Mouse (Mus musculus): Measurements from ENCODE around the gene Nr2e3. TPM values are rescaled to one million over a fixed set of nuclear protein-coding genes. Genes with fewer than 3 reads are reported as not detected.

Gene Nr2e3
- total and polyA plus RNA-seq, 2 experiments from 2014 or later: not detected

DNA sequence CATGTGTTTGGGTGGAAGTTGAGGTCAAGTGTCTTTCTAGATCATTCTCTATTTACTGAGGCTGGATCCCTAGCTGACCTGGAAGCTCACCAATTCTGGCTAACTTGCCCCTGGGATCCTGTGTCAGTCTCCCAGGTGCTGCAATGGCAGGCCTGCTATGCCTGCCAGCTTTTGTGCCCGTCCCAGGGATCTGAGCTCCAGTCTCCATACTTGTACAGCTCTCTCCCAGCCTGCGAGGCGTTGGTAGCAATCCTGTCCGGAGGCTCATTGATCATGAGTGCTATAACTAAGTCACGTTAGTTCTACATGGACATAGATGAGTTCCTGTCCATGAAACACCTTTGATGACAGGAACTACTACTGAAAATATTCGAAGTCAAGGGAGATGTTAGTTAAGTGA lies 16.6 kb downstream of the Nr2e3 start:
- Histone ChIP-seq H3K9me3 (replicated peaks; ENCODE audit: control insufficient read depth, low read length) (no peaks in the 10 kb centered on the region), H3K9ac (replicated peaks; ENCODE audit: low read depth, low read length) (no peak overlapping the region), H3K36me3 (replicated peaks; ENCODE audit: control insufficient read depth, insufficient read depth, low read length) (no peaks in the 10 kb centered on the region), H3K27ac (ENCODE audit: low read depth) (no peak overlapping the region), H3K4me1 (ENCODE audit: control insufficient read depth, insufficient read depth) (peaks cover 6% of the 10 kb centered on the region; the same call in 1 of the 2 replicates), H3K27me3 (ENCODE audit: control insufficient read depth, insufficient read depth, low read length) (no peaks in the 10 kb centered on the region), H3K4me2 (ENCODE audit: low read depth, low read length) (no peak overlapping the region), H3K4me3 (ENCODE audit: low read depth, low read length) (no peak overlapping the region)
- DNase-seq (ENCODE audit: low spot score) (no peak), ATAC-seq (ENCODE audit: insufficient read depth, low read depth) (no peak)
- WGBS: 91% methylated on average over 6 of the region's 6 CpGs
- TF ChIP-seq CTCF (IDR thresholded peaks at IDR 0.05; ENCODE audit: low read depth) (no peak), EP300 (IDR thresholded peaks at IDR 0.05; ENCODE audit: low read depth) (no peak)

DNA sequence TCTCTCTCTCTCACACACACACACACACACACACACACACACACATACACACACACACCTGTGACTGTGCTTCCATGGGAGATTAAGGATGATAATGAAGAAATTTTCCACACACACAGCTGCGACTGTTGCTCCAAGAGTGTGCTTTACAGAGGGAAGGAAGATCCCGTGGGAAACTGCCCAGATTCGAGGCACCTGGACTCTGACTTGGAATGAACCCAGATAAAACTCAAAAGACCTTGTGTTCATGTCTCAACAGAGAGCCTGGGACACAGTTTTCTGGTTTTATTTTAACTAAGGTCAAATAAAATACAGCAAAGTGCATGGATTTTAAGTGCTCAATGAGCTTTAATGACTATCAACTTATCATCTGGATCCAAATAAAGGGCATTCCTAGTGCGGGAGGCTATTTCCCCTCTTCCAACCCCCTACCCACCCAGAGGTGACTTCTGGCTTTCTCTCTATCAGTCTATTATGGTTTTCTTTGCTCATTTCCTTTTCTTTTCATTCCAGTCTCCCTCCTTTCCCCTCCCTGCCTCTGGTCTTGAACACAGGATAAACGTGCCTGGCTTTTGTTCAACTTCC lies 17.9 kb downstream of the Nr2e3 start:
- TF ChIP-seq EP300 (IDR thresholded peaks at IDR 0.05; ENCODE audit: low read depth) (no peak), CTCF (IDR thresholded peaks at IDR 0.05; ENCODE audit: low read depth) (no peak)
- Histone ChIP-seq H3K27me3 (ENCODE audit: control insufficient read depth, insufficient read depth, low read length) (no peaks in the 10 kb centered on the region), H3K27ac (ENCODE audit: low read depth) (no peak overlapping the region), H3K4me3 (ENCODE audit: low read depth, low read length) (no peak overlapping the region), H3K4me2 (ENCODE audit: low read depth, low read length) (no peak overlapping the region), H3K4me1 (ENCODE audit: control insufficient read depth, insufficient read depth) (peaks cover 6% of the 10 kb centered on the region; the same call in 1 of the 2 replicates), H3K9me3 (replicated peaks; ENCODE audit: control insufficient read depth, low read length) (no peaks in the 10 kb centered on the region), H3K36me3 (replicated peaks; ENCODE audit: control insufficient read depth, insufficient read depth, low read length) (no peaks in the 10 kb centered on the region), H3K9ac (replicated peaks; ENCODE audit: low read depth, low read length) (no peak overlapping the region)
- no peak for DNase-seq (ENCODE audit: low spot score)
- 41% methylated on average over 5 of the region's 5 CpGs for WGBS
- ATAC-seq (ENCODE audit: insufficient read depth, low read depth): no peak

DNA sequence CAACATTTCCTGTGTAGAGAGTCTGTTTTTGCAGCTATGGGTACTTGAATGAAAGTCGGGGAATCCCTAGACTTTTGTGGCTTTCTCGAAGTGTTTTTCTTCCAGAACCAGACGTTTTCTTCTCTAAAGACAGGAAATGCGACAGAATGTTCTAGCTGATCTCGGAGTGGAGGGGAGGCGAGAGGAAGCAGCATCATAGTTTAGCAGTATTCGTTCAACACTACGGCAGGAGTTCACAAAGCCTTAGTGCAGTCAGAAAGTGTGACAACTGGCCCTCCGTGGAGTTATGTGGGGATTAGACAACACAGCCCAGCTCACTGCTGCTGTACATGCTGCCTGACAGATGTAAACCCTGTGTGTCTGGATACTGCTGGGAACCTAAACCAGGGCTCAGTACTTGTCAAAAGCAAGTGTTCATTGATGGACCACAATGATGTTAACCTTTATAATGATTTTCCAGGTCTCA lies 18.5 kb downstream of the Nr2e3 start:
- H3K4me2 ChIP-seq (ENCODE audit: low read depth, low read length): no peak overlapping the region
- ATAC-seq (ENCODE audit: insufficient read depth, low read depth): no peak; the same call in 1 of the 2 replicates
- H3K27ac ChIP-seq (ENCODE audit: low read depth): no peak overlapping the region

DNA sequence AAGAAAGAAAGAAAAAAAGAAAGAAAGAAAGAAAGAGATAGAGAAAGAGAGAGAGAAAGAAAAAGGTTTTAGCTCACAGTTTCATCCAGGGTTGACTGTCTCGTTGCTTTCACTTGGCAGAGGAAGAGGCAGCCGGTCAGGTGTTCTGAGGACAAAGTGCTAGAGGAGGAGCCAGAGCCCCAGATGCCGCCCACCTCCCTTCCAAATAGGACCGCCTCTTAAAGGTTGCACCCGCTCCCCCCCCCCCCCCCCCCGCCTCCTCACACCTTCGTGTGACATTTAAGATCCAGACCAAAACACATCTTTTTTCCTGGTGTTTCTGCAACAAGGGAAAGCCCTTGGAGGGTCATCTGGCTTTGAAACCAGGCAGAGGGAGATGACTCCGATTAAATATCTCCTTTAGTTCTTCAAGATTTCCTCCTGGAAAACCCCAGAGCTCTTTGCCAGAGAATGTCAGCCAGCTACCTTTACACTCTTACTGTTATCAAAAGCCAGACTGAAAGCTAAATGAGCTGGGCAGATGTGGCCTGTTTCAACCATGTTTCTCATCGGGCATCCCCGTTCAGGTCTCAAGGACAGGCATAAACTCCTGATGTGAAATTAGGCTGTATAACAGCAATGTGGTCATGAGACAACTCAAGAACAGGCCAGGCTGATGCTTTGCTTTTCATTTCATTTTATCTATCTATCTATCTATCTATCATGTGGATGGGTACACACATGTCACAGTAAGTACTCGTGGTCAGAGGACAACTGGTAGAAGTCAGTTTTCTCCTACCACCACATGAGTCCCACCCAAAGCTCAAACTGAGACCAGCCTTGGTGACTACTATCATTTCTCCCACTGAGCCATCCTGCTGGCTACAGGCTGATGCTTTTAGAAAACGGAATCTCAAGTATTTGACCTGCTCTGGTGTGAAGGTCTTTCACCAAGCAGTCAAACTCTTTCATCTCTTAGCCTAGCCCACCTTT lies 19.3 kb downstream of the Nr2e3 start:
- no peak overlapping the region for H3K27ac ChIP-seq (ENCODE audit: low read depth)
- 54% methylated on average over 10 of the region's 12 CpGs for WGBS
- H3K4me3 ChIP-seq (ENCODE audit: low read depth, low read length): no peak overlapping the region
- H3K9me3 ChIP-seq (replicated peaks; ENCODE audit: control insufficient read depth, low read length): no peaks in the 10 kb centered on the region
- no peaks in the 10 kb centered on the region for H3K27me3 ChIP-seq (ENCODE audit: control insufficient read depth, insufficient read depth, low read length)
- ATAC-seq (ENCODE audit: insufficient read depth, low read depth) (no peak), DNase-seq (ENCODE audit: low spot score) (no peak)
- H3K4me2 ChIP-seq (ENCODE audit: low read depth, low read length): no peak overlapping the region
- no peaks in the 10 kb centered on the region for H3K36me3 ChIP-seq (replicated peaks; ENCODE audit: control insufficient read depth, insufficient read depth, low read length)
- H3K9ac ChIP-seq (replicated peaks; ENCODE audit: low read depth, low read length): no peak overlapping the region
- H3K4me1 ChIP-seq (ENCODE audit: control insufficient read depth, insufficient read depth): peaks cover 6% of the 10 kb centered on the region; the same call in 1 of the 2 replicates
- TF ChIP-seq EP300 (IDR thresholded peaks at IDR 0.05; ENCODE audit: low read depth): no peak
- TF ChIP-seq CTCF (IDR thresholded peaks at IDR 0.05; ENCODE audit: low read depth): no peak

More for the DNA sequence above, 18.5 kb downstream of the Nr2e3 start:
- H3K4me3 ChIP-seq (ENCODE audit: low read depth, low read length): no peak overlapping the region
- DNase-seq (ENCODE audit: low spot score): no peak
- 15% methylated on average over 9 of the region's 9 CpGs for WGBS
- peaks cover 6% of the 10 kb centered on the region; the same call in 1 of the 2 replicates for H3K4me1 ChIP-seq (ENCODE audit: control insufficient read depth, insufficient read depth)
- no peaks in the 10 kb centered on the region for H3K9me3 ChIP-seq (replicated peaks; ENCODE audit: control insufficient read depth, low read length)
- no peak overlapping the region for H3K9ac ChIP-seq (replicated peaks; ENCODE audit: low read depth, low read length)
- TF ChIP-seq CTCF (IDR thresholded peaks at IDR 0.05; ENCODE audit: low read depth) (no peak), EP300 (IDR thresholded peaks at IDR 0.05; ENCODE audit: low read depth) (no peak)
- no peaks in the 10 kb centered on the region for H3K27me3 ChIP-seq (ENCODE audit: control insufficient read depth, insufficient read depth, low read length)
- no peaks in the 10 kb centered on the region for H3K36me3 ChIP-seq (replicated peaks; ENCODE audit: control insufficient read depth, insufficient read depth, low read length)

DNA sequence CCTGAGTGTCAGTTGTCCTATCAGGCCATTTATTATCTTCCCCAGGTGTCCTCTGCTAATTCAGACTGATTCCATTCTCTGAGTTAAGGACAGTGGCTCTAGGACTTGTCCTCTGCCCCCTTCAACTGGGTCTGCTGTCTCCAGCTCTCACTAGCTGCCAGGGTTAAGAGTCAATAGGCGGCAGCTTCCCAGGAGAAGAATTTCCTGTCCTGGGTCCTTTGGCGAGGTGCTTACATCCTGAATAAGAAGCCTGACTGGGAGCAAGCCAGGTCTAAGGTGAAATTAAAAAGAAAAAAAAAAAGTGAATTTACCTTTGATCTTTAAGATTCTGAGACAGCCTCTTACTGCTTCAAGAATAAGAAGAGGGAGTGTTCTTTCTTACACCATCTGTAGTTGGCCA lies 20.8 kb downstream of the Nr2e3 start:
- no peak overlapping the region for H3K4me3 ChIP-seq (ENCODE audit: low read depth, low read length)
- TF ChIP-seq EP300 (IDR thresholded peaks at IDR 0.05; ENCODE audit: low read depth): no peak
- no peak for TF ChIP-seq CTCF (IDR thresholded peaks at IDR 0.05; ENCODE audit: low read depth)
- no peaks in the 10 kb centered on the region for H3K9me3 ChIP-seq (replicated peaks; ENCODE audit: control insufficient read depth, low read length)
- ATAC-seq (ENCODE audit: insufficient read depth, low read depth): no peak
- DNase-seq (ENCODE audit: low spot score): no peak
- H3K27me3 ChIP-seq (ENCODE audit: control insufficient read depth, insufficient read depth, low read length): no peaks in the 10 kb centered on the region
- 59% methylated on average over 2 of the region's 2 CpGs for WGBS
- peaks cover 6% of the 10 kb centered on the region; the same call in 1 of the 2 replicates for H3K4me1 ChIP-seq (ENCODE audit: control insufficient read depth, insufficient read depth)
- H3K9ac ChIP-seq (replicated peaks; ENCODE audit: low read depth, low read length): no peak overlapping the region
- H3K36me3 ChIP-seq (replicated peaks; ENCODE audit: control insufficient read depth, insufficient read depth, low read length): no peaks in the 10 kb centered on the region
- no peak overlapping the region for H3K27ac ChIP-seq (ENCODE audit: low read depth)
- H3K4me2 ChIP-seq (ENCODE audit: low read depth, low read length): no peak overlapping the region

All from heart, postnatal 0 days (tissue).